Comparison of ENCODE assay signal across 9 mouse cellular contexts in the genomic region with DNA sequence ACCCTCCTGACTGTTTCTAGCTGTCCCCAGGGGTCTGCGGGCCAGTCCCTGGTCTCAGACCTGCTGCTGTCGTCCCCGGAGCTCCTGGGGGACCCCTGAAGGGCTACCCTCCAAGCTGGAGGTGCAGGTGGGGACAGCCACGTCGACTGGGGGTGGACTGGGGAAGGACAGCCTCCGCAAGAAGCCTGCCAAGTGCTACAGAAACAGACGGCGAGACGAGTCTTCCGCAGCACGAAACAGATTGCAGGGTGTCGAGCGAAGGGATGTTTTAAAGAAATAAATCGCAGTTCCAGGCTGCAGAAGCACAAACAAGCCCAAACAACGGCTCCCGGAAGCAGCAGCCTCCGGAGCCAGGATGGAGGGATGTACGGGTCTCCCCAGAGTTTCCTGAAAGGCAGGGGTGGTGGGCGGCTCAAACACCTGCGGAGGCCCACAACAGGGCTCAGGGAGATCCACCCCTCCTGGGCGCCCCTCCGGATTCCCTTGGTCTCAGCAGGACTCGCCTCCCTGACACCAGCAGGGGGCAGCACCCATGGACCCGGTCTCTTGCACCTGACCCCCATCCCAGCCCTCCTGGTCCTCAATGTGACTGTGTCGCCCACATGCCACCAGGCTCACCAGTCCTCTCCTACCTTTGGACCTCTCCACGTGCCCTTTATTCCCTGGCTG. TPM values are rescaled to one million over a fixed set of nuclear protein-coding genes. Genes with fewer than 3 reads are reported as not detected.
DNase-seq lines count a peak whose midpoint lies in the region; ATAC-seq and TF ChIP-seq lines count a peak whose summit lies in the region.
"Had no signal": no experiment of that assay in that cellular context is flagged by ENCODE, and none has a peak within 500 bp of the region (broad histone marks: within the 10 kb centered on the region; RNA-seq: fewer than 3 reads in every experiment).

No protein-coding gene starts in this region.

- whole genome bisulfite sequencing in liver, embryonic 14.5 days (ENCODE audit: insufficient replicate concordance): 62% methylated on average over 26 of the region's 26 CpGs
- WGBS in liver, embryonic 12.5 days (ENCODE audit: insufficient replicate concordance): 62% methylated on average over 26 of the region's 26 CpGs
- 59% methylated on average over 26 of the region's 26 CpGs for WGBS in embryonic facial prominence, embryonic 11.5 days
- 56% methylated on average over 26 of the region's 26 CpGs for WGBS in intestine, postnatal 0 days
- 60% methylated on average over 26 of the region's 26 CpGs for WGBS in neural tube, embryonic 15.5 days

- peak; percentile 63 for TF ChIP-seq CTCF in liver, embryonic 14.5 days (IDR thresholded peaks at IDR 0.05; ENCODE audit: low read depth)
- peak; percentile 68 for TF ChIP-seq CTCF in intestine, postnatal 0 days (IDR thresholded peaks at IDR 0.05; ENCODE audit: low read depth)

- H3K4me2 ChIP-seq in liver, embryonic 14.5 days (ENCODE audit: low read depth): no peak overlapping the region
- no peak overlapping the region for H3K4me2 ChIP-seq in liver, embryonic 12.5 days
- H3K4me2 ChIP-seq in embryonic facial prominence, embryonic 11.5 days (ENCODE audit: low read depth, low read length): no peak overlapping the region
- H3K4me2 ChIP-seq in intestine, postnatal 0 days (replicated peaks; ENCODE audit: low read depth): no peak overlapping the region
- H3K4me2 ChIP-seq in neural tube, embryonic 15.5 days: no peak overlapping the region
- H3K4me2 ChIP-seq: limb, embryonic 12.5 days had no signal

- H3K27ac ChIP-seq in liver, embryonic 14.5 days: no peak overlapping the region
- H3K27ac ChIP-seq in liver, embryonic 12.5 days: no peak overlapping the region
- H3K27ac ChIP-seq in embryonic facial prominence, embryonic 11.5 days (replicated peaks; ENCODE audit: low read depth, low read length): no peak overlapping the region
- H3K27ac ChIP-seq in intestine, postnatal 0 days (ENCODE audit: low read depth, low read length): no peak overlapping the region
- peak overlapping the region; percentile 65; the same call in 1 of the 2 replicates for H3K27ac ChIP-seq in neural tube, embryonic 15.5 days (replicated peaks)
- H3K27ac ChIP-seq: limb, embryonic 12.5 days had no signal

- H3K9me3 ChIP-seq in liver, embryonic 14.5 days (ENCODE audit: control insufficient read depth, low read length): no peaks in the 10 kb centered on the region
- no peaks in the 10 kb centered on the region for H3K9me3 ChIP-seq in liver, embryonic 12.5 days (replicated peaks)
- H3K9me3 ChIP-seq in embryonic facial prominence, embryonic 11.5 days (replicated peaks; ENCODE audit: control insufficient read depth, low read length): no peaks in the 10 kb centered on the region
- H3K9me3 ChIP-seq in intestine, postnatal 0 days (ENCODE audit: control insufficient read depth): no peaks in the 10 kb centered on the region
- no peaks in the 10 kb centered on the region for H3K9me3 ChIP-seq in neural tube, embryonic 15.5 days (replicated peaks)
- H3K9me3 ChIP-seq: limb, embryonic 12.5 days had no signal

- no peak for ATAC-seq in liver, embryonic 14.5 days (ENCODE audit: insufficient read depth)
- no peak for ATAC-seq in liver, embryonic 12.5 days
- ATAC-seq in embryonic facial prominence, embryonic 11.5 days (replicated peaks; ENCODE audit: insufficient number of reproducible peaks, low FRiP score, low TSS enrichment, low read depth): no peak
- no peak for ATAC-seq in intestine, postnatal 0 days
- ATAC-seq in neural tube, embryonic 15.5 days (ENCODE audit: low FRiP score): peak; percentile 18; the same call in 1 of the 2 replicates

- no peak overlapping the region for H3K4me3 ChIP-seq in liver, embryonic 14.5 days (ENCODE audit: insufficient read depth in 1 of 2, low read depth in 2 of 2, low read length in 2 of 2)
- no peak overlapping the region for H3K4me3 ChIP-seq in liver, embryonic 12.5 days
- H3K4me3 ChIP-seq in embryonic facial prominence, embryonic 11.5 days (ENCODE audit: low read depth, low read length): no peak overlapping the region
- H3K4me3 ChIP-seq in intestine, postnatal 0 days (ENCODE audit: low read depth, low read length): no peak overlapping the region
- H3K4me3 ChIP-seq in neural tube, embryonic 15.5 days (replicated peaks): no peak overlapping the region
- H3K4me3 ChIP-seq: limb, embryonic 12.5 days had no signal

- no peaks in the 10 kb centered on the region for H3K4me1 ChIP-seq in liver, embryonic 14.5 days (replicated peaks; ENCODE audit: control insufficient read depth in 2 of 2, insufficient read depth in 2 of 2, low read length in 1 of 2)
- no peaks in the 10 kb centered on the region for H3K4me1 ChIP-seq in liver, embryonic 12.5 days
- no peaks in the 10 kb centered on the region for H3K4me1 ChIP-seq in embryonic facial prominence, embryonic 11.5 days (ENCODE audit: control insufficient read depth, insufficient read depth, low read length)
- H3K4me1 ChIP-seq in intestine, postnatal 0 days (replicated peaks; ENCODE audit: control insufficient read depth, insufficient read depth, low read length): no peaks in the 10 kb centered on the region
- peaks cover 17% of the 10 kb centered on the region for H3K4me1 ChIP-seq in neural tube, embryonic 15.5 days

- H3K36me3 ChIP-seq in liver, embryonic 14.5 days (replicated peaks; ENCODE audit: control insufficient read depth, insufficient read depth, low read depth): no peaks in the 10 kb centered on the region
- no peaks in the 10 kb centered on the region for H3K36me3 ChIP-seq in liver, embryonic 12.5 days
- H3K36me3 ChIP-seq in embryonic facial prominence, embryonic 11.5 days (replicated peaks; ENCODE audit: control insufficient read depth, insufficient read depth, low read depth, low read length): no peaks in the 10 kb centered on the region
- H3K36me3 ChIP-seq in intestine, postnatal 0 days (ENCODE audit: control insufficient read depth, insufficient read depth): peaks cover 7% of the 10 kb centered on the region; the same call in 1 of the 2 replicates
- H3K36me3 ChIP-seq in neural tube, embryonic 15.5 days: no peaks in the 10 kb centered on the region; the same call in 1 of the 2 replicates

- TF ChIP-seq EP300 in liver, embryonic 14.5 days (IDR thresholded peaks at IDR 0.05; ENCODE audit: low read depth): no peak

- no peaks in the 10 kb centered on the region for H3K27me3 ChIP-seq in liver, embryonic 14.5 days (ENCODE audit: control insufficient read depth, insufficient read depth, low read length)
- H3K27me3 ChIP-seq in liver, embryonic 12.5 days (replicated peaks): no peaks in the 10 kb centered on the region
- no peaks in the 10 kb centered on the region for H3K27me3 ChIP-seq in embryonic facial prominence, embryonic 11.5 days (ENCODE audit: control insufficient read depth, insufficient read depth, low read length)
- H3K27me3 ChIP-seq in intestine, postnatal 0 days (replicated peaks; ENCODE audit: control insufficient read depth, insufficient read depth, low read length): no peaks in the 10 kb centered on the region
- H3K27me3 ChIP-seq in neural tube, embryonic 15.5 days (replicated peaks): no peaks in the 10 kb centered on the region
- H3K27me3 ChIP-seq: limb, embryonic 12.5 days had no signal

- no peak for DNase-seq in liver, embryonic 14.5 days (ENCODE audit: low read depth in 3 of 3, low spot score in 3 of 3)
- DNase-seq in ZHBTc4 (ENCODE audit: low read depth, low spot score): peak; percentile 67
- DNase-seq in embryonic facial prominence, embryonic 11.5 days (ENCODE audit: low spot score): peak; percentile 36
- DNase-seq in ovary, postnatal 14 days (ENCODE audit: low spot score): no peak
- DNase-seq in urinary bladder, postnatal 36 days (ENCODE audit: low spot score in 2 of 2): no peak

- no peak overlapping the region for H3K9ac ChIP-seq in liver, embryonic 14.5 days (replicated peaks)
- H3K9ac ChIP-seq in liver, embryonic 12.5 days: no peak overlapping the region
- H3K9ac ChIP-seq in embryonic facial prominence, embryonic 11.5 days (replicated peaks; ENCODE audit: low read length): no peak overlapping the region
- H3K9ac ChIP-seq in intestine, postnatal 0 days (ENCODE audit: low read depth, low read length): no peak overlapping the region
- 0 out of 2 replicates have a peak overlapping the region, but pooled peaks have one; percentile 3 for H3K9ac ChIP-seq in neural tube, embryonic 15.5 days (replicated peaks)
- H3K9ac ChIP-seq: limb, embryonic 12.5 days had no signal

RNA-seq across cellular contexts. Expression of a gene that starts 29.6 kb away (rescaled TPM):
- 0.92 and 1.0 TPM in 2 replicates for polyA plus RNA-seq in liver, embryonic 14.5 days (2012; rRNA removed)
- polyA plus RNA-seq in liver, embryonic 14.5 days (2014; fragmentation: Nextera tagmentation; extraction: Ambion mirVana): 0.58 and 0.76 TPM in 2 replicates
- polyA plus RNA-seq in liver, embryonic 12.5 days (2016; fragmentation: Nextera tagmentation; extraction: Ambion mirVana): 1.8 and 2.0 TPM in 2 replicates
- polyA plus RNA-seq in embryonic facial prominence, embryonic 11.5 days (2014; fragmentation: Nextera tagmentation; extraction: Ambion mirVana): 9.5 and 11.9 TPM in 2 replicates
- polyA plus RNA-seq in intestine, postnatal 0 days (2015; fragmentation: Nextera tagmentation; extraction: Ambion mirVana): 3.8 and 4.5 TPM in 2 replicates
- polyA plus RNA-seq in neural tube, embryonic 15.5 days (2015; fragmentation: Nextera tagmentation; extraction: Ambion mirVana): 43.9 and 47.4 TPM in 2 replicates

RNA-seq across cellular contexts. Expression of a gene that starts 29.7 kb away (rescaled TPM):
- 0.42 and 0.59 TPM in 2 replicates for polyA plus RNA-seq in liver, embryonic 14.5 days (2012; rRNA removed)
- 0.29 and 0.42 TPM in 2 replicates for polyA plus RNA-seq in liver, embryonic 14.5 days (2014; fragmentation: Nextera tagmentation; extraction: Ambion mirVana)
- polyA plus RNA-seq in liver, embryonic 12.5 days (2016; fragmentation: Nextera tagmentation; extraction: Ambion mirVana): 1.8 and 2.4 TPM in 2 replicates
- polyA plus RNA-seq in embryonic facial prominence, embryonic 11.5 days (2014; fragmentation: Nextera tagmentation; extraction: Ambion mirVana): 12.1 and 13.4 TPM in 2 replicates
- polyA plus RNA-seq in intestine, postnatal 0 days (2015; fragmentation: Nextera tagmentation; extraction: Ambion mirVana): 1.5 and 1.8 TPM in 2 replicates
- 12.6 and 13.2 TPM in 2 replicates for polyA plus RNA-seq in neural tube, embryonic 15.5 days (2015; fragmentation: Nextera tagmentation; extraction: Ambion mirVana)

Comparison
In these comparisons a context has a peak if more than half of its experiments do, and no peak if none do; other contexts are left out.
1. DNase-seq: peak in ZHBTc4 (single experiment) and embryonic facial prominence, embryonic 11.5 days (single experiment); none in liver, embryonic 14.5 days (0 of 3), ovary, postnatal 14 days (single experiment) and urinary bladder, postnatal 36 days (0 of 2).